Mouse (Mus musculus) MN1 (cell line): ENCODE results near the gene Pogz.

ENCODE experiments used
- DNase-seq: peaks from one replicate; pipeline ENCODE4 v3.0.0-alpha.2; 2016; ENCODE audit warnings: low spot score

The Pogz gene

GRCm38 (mm10) chr3:94837183-94837890 is at the start of gene Pogz:
Pogz (plus strand) TSS chr3:94837567.
- DNase-seq: peak; percentile 97

- DNase-seq: no peak
Observed at GRCm38 (mm10) chr3:94789071-94789470, 48.3 kb upstream of the Pogz start.

GRCm38 (mm10) chr3:94789516-94789915 is 47.9 kb upstream of the Pogz start:
- DNase-seq: peak; percentile 35

- no peak for DNase-seq
Observed at GRCm38 (mm10) chr3:94792258-94792657, 45.1 kb upstream of the Pogz start.

- DNase-seq: no peak
Observed at GRCm38 (mm10) chr3:94793672-94794071, 43.7 kb upstream of the Pogz start.

GRCm38 (mm10) chr3:94794359-94794758 is 43.0 kb upstream of the Pogz start:
- no peak for DNase-seq

GRCm38 (mm10) chr3:94795596-94796140 is 41.7 kb upstream of the Pogz start:
- peak; percentile 57 for DNase-seq

- DNase-seq: no peak
Observed at GRCm38 (mm10) chr3:94796181-94796580, 41.2 kb upstream of the Pogz start.

- peak; percentile 19 for DNase-seq
Observed at GRCm38 (mm10) chr3:94804146-94804545, 33.2 kb upstream of the Pogz start.

GRCm38 (mm10) chr3:94804976-94805375 is 32.4 kb upstream of the Pogz start:
- peak; percentile 57 for DNase-seq

GRCm38 (mm10) chr3:94808296-94808695 is 29.1 kb upstream of the Pogz start:
- no peak for DNase-seq

- DNase-seq: no peak
Observed at GRCm38 (mm10) chr3:94811628-94812027, 25.7 kb upstream of the Pogz start.

GRCm38 (mm10) chr3:94813651-94814050 is 23.7 kb upstream of the Pogz start:
- no peak for DNase-seq

GRCm38 (mm10) chr3:94814063-94814462 is 23.3 kb upstream of the Pogz start:
- DNase-seq: peak; percentile 21

GRCm38 (mm10) chr3:94814663-94815062 is 22.7 kb upstream of the Pogz start:
- no peak for DNase-seq

- DNase-seq: no peak
Observed at GRCm38 (mm10) chr3:94815603-94816002, 21.8 kb upstream of the Pogz start.

GRCm38 (mm10) chr3:94817731-94818130 is 19.6 kb upstream of the Pogz start:
- DNase-seq: no peak

GRCm38 (mm10) chr3:94819452-94820425 is 17.6 kb upstream of the Pogz start:
- DNase-seq: no peak

- DNase-seq: peak; percentile 77
Observed at GRCm38 (mm10) chr3:94821008-94821638, 16.2 kb upstream of the Pogz start.

- DNase-seq: no peak
Observed at GRCm38 (mm10) chr3:94822082-94822481, 15.3 kb upstream of the Pogz start.

- DNase-seq: no peak
Observed at GRCm38 (mm10) chr3:94824110-94824509, 13.3 kb upstream of the Pogz start.

- DNase-seq: no peak
Observed at GRCm38 (mm10) chr3:94832100-94832499, 5.3 kb upstream of the Pogz start.
